Mouse (Mus musculus) neural tube, embryonic 11.5 days (tissue): ENCODE data around the gene Srgap3. TPM values are rescaled to one million over a fixed set of nuclear protein-coding genes. Genes with fewer than 3 reads are reported as not detected.

Source experiments
- ATAC-seq: fragments of 200-750 bp; cut with Nextera tagmentation; 2 replicates; pipeline ENCODE4 v1.8.0; 2017; ENCODE audit warnings: moderate number of reproducible peaks, mild to moderate bottlenecking, moderate TSS enrichment, moderate library complexity; ENCODE audit not compliant: insufficient read depth, low FRiP score, low TSS enrichment
- DNase-seq: peaks from one replicate; pipeline ENCODE4 v3.0.0-alpha.2; 2015; ENCODE audit warnings: low spot score
- H3K27ac ChIP-seq: fragments of 300-500 bp; sonication (generic); 2 replicates; pipeline ENCODE4 v1.5.1; 2014; ENCODE audit warnings: low read depth, mild to moderate bottlenecking, low read length
- H3K27me3 ChIP-seq: fragments of 300-500 bp; sonication (generic); 2 replicates; pipeline ENCODE4 v1.6.1; 2014; ENCODE audit warnings: mild to moderate bottlenecking, low read length, mixed read lengths; ENCODE audit not compliant: control insufficient read depth, insufficient read depth
- H3K36me3 ChIP-seq: fragments of 300-500 bp; sonication (generic); 2 replicates; pipeline ENCODE4 v1.6.1; 2014; ENCODE audit warnings: mild to moderate bottlenecking, low read length, moderate library complexity, mixed read lengths; ENCODE audit not compliant: control insufficient read depth, insufficient read depth
- H3K4me1 ChIP-seq: fragments of 300-500 bp; sonication (generic); 2 replicates; pipeline ENCODE4 v1.6.1; 2014; ENCODE audit warnings: low read length, mixed read lengths; ENCODE audit not compliant: control insufficient read depth, insufficient read depth
- H3K4me2 ChIP-seq: fragments of 300-500 bp; sonication (generic); 2 replicates; pipeline ENCODE4 v1.6.1; 2014; ENCODE audit warnings: low read depth, mild to moderate bottlenecking, moderate library complexity
- H3K4me3 ChIP-seq: fragments of 300-500 bp; sonication (generic); 2 replicates; pipeline ENCODE4 v1.5.1; 2014; ENCODE audit warnings: low read depth, low read length
- H3K9ac ChIP-seq: fragments of 300-500 bp; sonication (generic); 2 replicates; pipeline ENCODE4 v1.6.1; 2014; ENCODE audit warnings: mild to moderate bottlenecking, low read length
- H3K9me3 ChIP-seq: fragments of 300-500 bp; sonication (generic); 2 replicates; pipeline ENCODE4 v1.6.1; 2016; ENCODE audit warnings: low read length; ENCODE audit not compliant: control insufficient read depth
- WGBS: fragments of 180-500 bp; shearing (Covaris S2); extraction: QIAGEN DNeasy Blood & Tissue Kit; methylation state at CpG from one replicate; pipeline ENCODE4 v1.1.7; 2014; 5-methylcytosine and 5-hydroxymethylcytosine counted together
- polyA plus RNA-seq: library from polyadenylated mRNA; unstranded; fragments of >200 nt; fragmentation: Nextera tagmentation; extraction: Ambion mirVana; gene quantifications from 2 replicates; pipeline ENCODE4 v1.2.1, GENCODE M21; 2014

The Srgap3 gene
- polyA plus RNA-seq, 1 experiment from 2014 or later: 37.4 TPM

DNA sequence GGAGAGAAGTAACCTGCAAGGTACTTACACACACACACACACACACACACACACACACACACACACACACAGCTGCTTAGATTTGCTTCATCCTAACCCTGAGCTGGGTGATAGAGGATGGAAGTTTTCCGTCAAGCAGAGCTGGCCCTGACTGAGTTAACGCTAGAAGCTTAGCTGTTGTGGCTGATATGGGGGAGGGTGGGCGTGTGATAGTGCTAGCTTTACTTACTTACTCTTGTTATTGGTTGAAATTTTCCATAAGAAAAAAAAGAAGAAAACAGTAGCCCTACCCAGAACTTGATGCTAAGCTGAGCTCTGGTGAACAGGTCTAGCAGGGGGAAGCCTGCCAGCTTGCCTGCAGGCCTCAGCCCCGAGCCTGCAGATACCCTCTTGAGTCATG is 110.4 kb downstream of the Srgap3 start:
- Histone ChIP-seq H3K27ac (no peak overlapping the region), H3K36me3 (no peaks in the 10 kb centered on the region), H3K9me3 (no peaks in the 10 kb centered on the region), H3K4me2 (no peak overlapping the region), H3K9ac (no peak overlapping the region), H3K27me3 (no peaks in the 10 kb centered on the region), H3K4me1 (peaks cover 53% of the 10 kb centered on the region), H3K4me3 (no peak overlapping the region)
- WGBS: 89% methylated on average over 4 of the region's 4 CpGs
- DNase-seq (no peak), ATAC-seq (no peak)

DNA sequence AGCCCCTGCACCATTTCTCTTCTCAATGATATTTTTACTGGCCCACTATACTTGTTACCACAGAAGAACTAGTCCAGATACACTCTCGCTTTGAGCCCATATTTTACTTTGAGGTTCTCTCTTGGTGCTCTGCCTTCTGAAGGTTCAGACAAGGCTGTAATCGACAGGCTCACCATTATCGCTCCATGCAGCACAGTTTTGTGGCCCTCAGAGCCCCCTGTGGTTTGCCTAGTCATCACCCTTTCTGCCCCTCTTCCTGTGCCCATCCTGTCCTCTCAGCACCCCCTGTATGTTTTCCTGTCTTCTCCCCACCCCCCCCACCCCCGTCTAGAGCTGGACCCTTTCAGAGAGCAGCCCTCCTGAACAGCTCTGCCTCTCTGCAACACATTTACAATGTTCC is 111.7 kb downstream of the Srgap3 start:
- Histone ChIP-seq H3K36me3 (no peaks in the 10 kb centered on the region), H3K9ac (no peak overlapping the region), H3K27ac (no peak overlapping the region), H3K27me3 (no peaks in the 10 kb centered on the region), H3K9me3 (no peaks in the 10 kb centered on the region), H3K4me2 (no peak overlapping the region), H3K4me1 (peaks cover 53% of the 10 kb centered on the region), H3K4me3 (no peak overlapping the region)
- DNase-seq (no peak), ATAC-seq (no peak)
- WGBS: 60% methylated on average over 4 of the region's 4 CpGs

DNA sequence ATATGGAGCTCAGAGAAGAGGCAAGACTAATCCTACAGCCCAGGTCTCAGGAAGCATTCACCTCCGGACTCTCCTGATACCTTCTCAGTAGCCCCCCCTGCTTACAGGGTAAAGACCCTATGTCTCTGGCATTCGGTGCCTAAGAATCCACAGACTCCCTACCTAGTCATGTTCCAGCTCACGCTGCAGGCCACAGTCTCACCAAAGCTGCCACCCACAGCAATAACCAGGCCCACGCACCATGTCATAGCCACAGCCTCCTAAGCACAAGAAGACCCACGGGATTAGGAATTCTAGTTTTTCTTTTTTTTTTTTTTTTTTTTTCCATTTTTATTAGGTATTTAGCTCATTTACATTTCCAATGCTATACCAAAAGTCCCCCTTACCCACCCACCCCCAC is 112.6 kb downstream of the Srgap3 start:
- Histone ChIP-seq H3K9me3 (no peaks in the 10 kb centered on the region), H3K4me1 (peaks cover 47% of the 10 kb centered on the region), H3K27me3 (no peaks in the 10 kb centered on the region), H3K4me2 (no peak overlapping the region), H3K9ac (no peak overlapping the region), H3K36me3 (no peaks in the 10 kb centered on the region), H3K27ac (peak overlapping the region; percentile 75), H3K4me3 (no peak overlapping the region)
- ATAC-seq (no peak), DNase-seq (no peak)
- WGBS: 85% methylated on average over 5 of the region's 5 CpGs

DNA sequence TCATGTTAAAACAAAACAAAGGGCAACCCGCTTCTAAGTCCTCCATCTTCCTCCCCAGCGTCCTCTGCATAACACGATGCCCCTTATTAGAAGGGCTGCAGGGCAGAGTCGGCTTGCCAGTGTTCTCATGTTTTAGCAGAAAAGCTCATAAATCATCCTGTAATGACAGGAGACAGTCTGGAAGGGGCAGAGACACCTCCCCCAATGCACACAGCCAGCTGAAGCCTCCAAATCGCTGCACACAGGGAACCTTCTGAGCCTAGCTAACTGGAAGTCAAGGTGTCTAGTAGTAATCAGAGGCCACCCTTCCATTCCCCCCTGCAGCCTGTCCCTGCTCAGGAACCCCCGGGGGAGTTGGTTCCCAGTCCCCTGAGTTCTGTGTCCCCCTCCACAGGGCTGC is 113.3 kb downstream of the Srgap3 start:
- H3K9me3 ChIP-seq: no peaks in the 10 kb centered on the region
- H3K9ac ChIP-seq: peak overlapping the region; percentile 18; the same call in 1 of the 2 replicates
- 41% methylated on average over 6 of the region's 6 CpGs for WGBS
- DNase-seq (peak; percentile 54), ATAC-seq (0 out of 2 replicates have a peak, but pooled peaks have one; percentile 24)
- no peaks in the 10 kb centered on the region for H3K36me3 ChIP-seq
- no peaks in the 10 kb centered on the region for H3K27me3 ChIP-seq
- H3K4me1 ChIP-seq: peaks cover 41% of the 10 kb centered on the region
- no peak overlapping the region for H3K4me3 ChIP-seq
- H3K4me2 ChIP-seq: peak overlapping the region; percentile 25; the same call in 1 of the 2 replicates
- H3K27ac ChIP-seq: peak overlapping the region; percentile 75

DNA sequence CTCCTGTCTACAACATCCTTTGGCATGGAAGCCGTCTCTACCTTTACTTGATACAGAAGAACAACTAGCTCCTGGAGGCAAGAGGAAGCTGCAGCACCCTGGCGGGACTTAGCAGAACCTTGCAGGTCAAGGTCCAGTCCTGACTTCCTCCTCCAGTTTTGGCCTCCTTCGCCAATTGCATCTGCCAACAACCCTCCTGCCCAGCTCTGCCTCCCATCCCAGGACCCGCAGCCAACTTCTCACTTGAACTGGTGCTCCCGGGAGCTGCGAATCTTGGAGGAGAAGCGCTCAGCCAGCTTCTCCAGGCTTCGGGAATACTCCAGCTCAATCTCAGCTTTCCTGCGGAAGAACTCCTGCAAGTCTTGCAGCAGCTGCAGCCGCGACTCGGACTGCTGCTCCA is 117.9 kb downstream of the Srgap3 start:
- Histone ChIP-seq H3K9me3 (no peaks in the 10 kb centered on the region), H3K27ac (peak overlapping the region; percentile 42), H3K27me3 (no peaks in the 10 kb centered on the region), H3K4me3 (no peak overlapping the region), H3K4me1 (peaks cover 21% of the 10 kb centered on the region), H3K4me2 (no peak overlapping the region), H3K9ac (no peak overlapping the region), H3K36me3 (no peaks in the 10 kb centered on the region)
- peak; percentile 15 for DNase-seq
- no peak for ATAC-seq
- WGBS: 75% methylated on average over 12 of the region's 12 CpGs

DNA sequence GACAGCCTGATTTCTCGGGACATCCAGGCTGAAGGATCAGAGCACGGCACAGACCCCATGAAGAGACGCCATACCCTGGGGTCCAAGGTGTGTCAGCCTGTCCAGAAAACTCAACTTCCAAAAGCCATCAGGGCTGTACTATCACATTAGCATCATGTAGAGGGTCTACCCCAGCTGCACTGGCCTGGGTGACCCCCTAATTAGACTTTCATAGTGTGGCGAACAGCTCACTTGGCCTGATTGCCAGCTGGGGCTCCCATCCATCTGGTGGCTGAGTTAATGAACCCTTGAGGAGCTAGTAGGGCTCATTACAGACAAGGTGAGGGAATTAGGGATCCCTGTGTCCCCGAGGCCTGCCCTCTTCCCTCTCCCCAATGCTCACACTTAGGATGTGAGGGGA is 118.6 kb downstream of the Srgap3 start:
- Histone ChIP-seq H3K9ac (no peak overlapping the region), H3K4me3 (no peak overlapping the region), H3K9me3 (no peaks in the 10 kb centered on the region), H3K4me1 (peaks cover 13% of the 10 kb centered on the region), H3K27ac (no peak overlapping the region), H3K27me3 (no peaks in the 10 kb centered on the region), H3K4me2 (no peak overlapping the region), H3K36me3 (no peaks in the 10 kb centered on the region)
- ATAC-seq (peak; percentile 62; the same call in 1 of the 2 replicates), DNase-seq (peak; percentile 40)
- WGBS: 69% methylated on average over 5 of the region's 5 CpGs

DNA sequence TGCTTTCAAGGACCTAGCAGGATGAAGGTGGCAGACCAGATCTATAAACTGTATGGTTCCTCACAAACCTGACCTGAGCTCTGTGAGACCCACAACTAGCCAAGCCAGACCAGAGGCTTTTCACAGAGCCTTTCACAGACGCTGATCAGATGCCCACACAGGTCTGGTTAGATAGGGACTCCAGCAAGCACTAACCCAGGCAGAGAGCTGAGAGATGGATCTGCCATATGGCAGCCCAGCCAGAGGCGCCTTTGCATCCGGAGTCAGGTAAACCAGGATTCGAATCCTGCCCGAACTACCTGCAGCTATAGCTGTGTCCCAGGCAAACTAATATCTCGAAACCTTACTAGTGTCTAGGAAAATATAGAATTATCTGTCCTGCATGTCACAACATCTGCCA is 121.4 kb downstream of the Srgap3 start:
- Histone ChIP-seq H3K36me3 (no peaks in the 10 kb centered on the region), H3K27ac (no peak overlapping the region), H3K9ac (no peak overlapping the region), H3K4me2 (no peak overlapping the region), H3K4me1 (peaks cover 6% of the 10 kb centered on the region; the same call in 1 of the 2 replicates), H3K4me3 (no peak overlapping the region), H3K27me3 (no peaks in the 10 kb centered on the region), H3K9me3 (no peaks in the 10 kb centered on the region)
- DNase-seq (no peak), ATAC-seq (no peak)
- WGBS: 93% methylated on average over 6 of the region's 6 CpGs

DNA sequence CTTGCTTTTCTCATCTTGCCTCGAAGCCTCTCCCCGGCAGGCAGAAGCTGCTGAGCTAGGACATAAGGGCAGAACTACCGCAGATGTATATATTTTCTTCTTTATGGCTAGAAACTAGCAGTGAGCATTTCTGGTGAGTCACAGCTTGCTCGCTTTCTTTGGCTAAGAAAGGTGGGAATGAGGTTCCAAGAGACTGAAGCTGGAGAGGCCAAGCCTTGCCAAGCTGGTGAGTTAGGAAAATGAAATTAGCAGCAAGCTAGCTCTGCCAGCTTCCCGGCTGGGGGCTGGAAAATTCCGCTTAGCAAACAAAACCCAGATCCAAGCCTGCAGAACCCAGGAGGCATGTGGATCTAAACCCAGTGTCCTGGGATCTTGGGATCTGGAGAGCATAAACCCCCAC is 124.0 kb downstream of the Srgap3 start:
- Histone ChIP-seq H3K36me3 (no peaks in the 10 kb centered on the region), H3K27ac (no peak overlapping the region), H3K9me3 (no peaks in the 10 kb centered on the region), H3K9ac (no peak overlapping the region), H3K27me3 (no peaks in the 10 kb centered on the region), H3K4me2 (no peak overlapping the region), H3K4me3 (no peak overlapping the region), H3K4me1 (no peaks in the 10 kb centered on the region)
- no peak for DNase-seq
- ATAC-seq: no peak
- 96% methylated on average over 6 of the region's 6 CpGs for WGBS

DNA sequence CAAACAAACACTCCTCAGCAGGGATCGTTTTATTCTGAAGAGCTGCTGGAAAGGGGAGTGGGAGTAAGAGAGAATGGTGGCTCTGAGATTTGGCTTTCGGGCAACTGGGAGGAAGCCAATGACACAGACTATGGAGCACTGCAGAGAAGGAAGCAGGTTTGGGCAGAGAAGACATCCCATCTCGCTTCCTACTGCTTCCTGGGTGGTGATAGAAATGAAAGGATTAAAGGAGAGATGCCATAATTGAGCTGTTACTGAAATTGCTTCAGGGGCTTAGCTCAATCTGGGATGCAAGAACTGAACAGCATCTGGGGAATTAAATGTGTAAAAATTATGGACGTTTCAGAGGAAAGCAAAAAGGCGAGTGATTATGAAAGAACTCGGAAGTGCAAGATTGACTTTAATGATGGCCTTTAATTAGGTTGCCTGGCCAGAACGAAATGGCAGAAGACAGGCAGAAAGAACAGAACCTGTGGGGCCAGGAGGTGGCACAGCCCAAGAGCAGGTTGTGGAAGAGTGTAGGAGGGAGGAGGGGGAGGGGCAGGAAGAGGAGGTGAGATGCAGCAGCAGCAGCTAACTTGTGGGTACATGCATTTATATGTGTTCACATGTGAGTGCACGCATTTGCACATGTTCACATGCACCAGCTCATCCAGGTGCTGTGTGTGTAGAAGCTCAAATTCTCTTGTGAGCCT is 126.6 kb downstream of the Srgap3 start:
- no peak overlapping the region for H3K27ac ChIP-seq
- ATAC-seq (no peak), DNase-seq (no peak)
- no peaks in the 10 kb centered on the region for H3K9me3 ChIP-seq
- H3K36me3 ChIP-seq: no peaks in the 10 kb centered on the region
- no peak overlapping the region for H3K4me2 ChIP-seq
- H3K4me3 ChIP-seq: no peak overlapping the region
- H3K9ac ChIP-seq: no peak overlapping the region
- peaks cover 13% of the 10 kb centered on the region; the same call in 1 of the 2 replicates for H3K4me1 ChIP-seq
- no peaks in the 10 kb centered on the region for H3K27me3 ChIP-seq
- whole genome bisulfite sequencing: 73% methylated on average over 8 of the region's 8 CpGs
